Mouse (Mus musculus) brain, embryonic 14.5 days (tissue): ENCODE measurements at regions not wholly inside any gene's neighbourhood (a gene's known extent, or its start where the extent isn't known, plus 50 kb on each side); places are given as distances from the start of the nearest gene placed in this dataset.

Experiments
- DNase-seq: peaks from one replicate; pipeline ENCODE4 v3.0.0-alpha.2; 2011; ENCODE audit warnings: low read depth
- CTCF ChIP-seq: fragments of 200-500 bp; IDR thresholded peaks from 2 replicates; pipeline ENCODE4 v1.5.1; 2012; ENCODE audit warnings: inconsistent platforms, mild to moderate bottlenecking, moderate library complexity, borderline replicate concordance; ENCODE audit not compliant: insufficient read depth, insufficient read length; ENCODE audit errors: extremely low read depth
- POLR2A ChIP-seq: fragments of 200-500 bp; IDR thresholded peaks from 2 replicates; pipeline ENCODE4 v1.6.1; 2012; ENCODE audit warnings: mild to moderate bottlenecking, inconsistent platforms, borderline replicate concordance; ENCODE audit not compliant: poor library complexity, insufficient read depth, insufficient read length, severe bottlenecking; ENCODE audit errors: extremely low read depth

DNA sequence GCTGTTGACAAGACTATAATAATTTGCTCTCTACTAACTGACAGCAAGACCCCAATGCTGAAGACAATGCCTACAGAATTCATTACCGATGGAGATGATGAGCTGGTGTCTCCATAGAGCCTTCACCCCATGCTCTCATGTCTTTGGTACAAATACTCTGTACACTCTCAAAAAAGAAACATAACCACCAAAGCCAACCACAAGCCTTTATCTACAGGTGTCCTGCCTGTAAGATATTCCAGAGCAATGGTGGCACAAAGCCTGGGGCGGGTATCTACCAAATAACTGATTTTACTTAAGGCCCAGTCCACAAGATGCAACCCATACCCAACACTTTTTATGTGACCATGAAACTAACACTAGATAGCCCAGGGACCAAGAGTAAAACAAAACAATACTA lies 273.1 kb downstream of the Rpl36a-ps1 start:
- DNase-seq, result no peak
- no peak for TF ChIP-seq POLR2A
- no peak for TF ChIP-seq CTCF

DNA sequence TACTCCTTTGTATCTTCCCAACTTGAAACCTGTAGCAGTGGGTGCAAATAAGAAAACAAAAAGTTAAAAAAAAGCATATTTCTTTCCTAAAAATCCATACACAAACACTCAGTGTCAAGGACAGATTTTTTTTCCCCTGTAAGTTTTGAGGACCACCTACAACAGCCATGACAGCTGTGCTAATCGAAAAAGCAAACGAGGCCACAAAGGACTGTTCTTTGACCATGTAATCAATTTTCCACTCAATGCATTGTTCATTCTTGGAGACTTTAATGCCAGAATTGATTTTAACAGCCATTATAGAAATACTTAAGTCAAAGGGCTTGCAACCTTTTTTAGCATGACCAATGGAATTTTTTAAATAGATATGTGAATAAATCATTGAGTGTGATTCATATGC lies 286.1 kb downstream of the Rpl36a-ps1 start:
- DNase-seq, result peak; percentile 27

DNA sequence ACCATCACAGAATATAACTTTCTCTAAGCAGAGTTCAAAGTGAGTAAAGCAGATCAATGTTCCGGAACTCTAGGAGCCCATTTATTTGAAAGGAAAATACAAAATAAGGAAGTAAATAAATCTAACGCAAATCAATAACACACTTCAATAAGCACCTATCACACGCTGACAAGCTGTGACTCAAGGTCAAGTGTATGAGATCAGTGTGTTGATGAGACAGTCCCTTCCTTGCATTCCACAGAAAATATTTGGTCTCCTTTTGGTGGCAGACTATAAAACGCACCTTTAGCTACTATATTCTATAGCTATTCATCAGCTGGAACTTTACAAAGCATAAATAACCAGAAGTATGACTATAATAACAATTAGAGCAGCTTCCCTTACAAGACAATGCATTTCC lies 286.5 kb downstream of the Rpl36a-ps1 start:
- TF ChIP-seq POLR2A (no peak), CTCF (no peak)
- no peak for DNase-seq

More for the DNA sequence above, 286.1 kb downstream of the Rpl36a-ps1 start:
- TF ChIP-seq POLR2A (no peak), CTCF (no peak)

DNA sequence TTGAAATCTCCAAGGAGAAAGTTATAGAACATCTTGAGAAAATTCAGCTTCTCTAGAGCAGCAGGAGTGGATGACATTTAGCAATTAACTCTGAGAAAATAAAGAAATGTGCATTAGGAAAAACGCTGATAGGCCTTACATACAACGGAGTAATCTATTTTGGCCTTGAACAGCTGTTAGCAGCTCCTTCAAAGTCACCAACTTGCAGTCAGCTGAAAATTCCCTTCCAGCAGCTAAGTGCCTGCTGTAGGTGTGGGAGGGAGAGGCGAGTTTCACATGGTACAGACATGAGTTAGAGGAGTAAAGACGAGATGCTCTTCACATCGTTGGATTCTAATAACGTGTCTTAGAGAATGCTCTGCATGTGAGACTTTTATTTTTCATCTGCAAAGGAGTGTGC lies 290.8 kb downstream of the Rpl36a-ps1 start:
- DNase-seq, result no peak
- TF ChIP-seq POLR2A, result no peak
- TF ChIP-seq CTCF, result no peak

DNA sequence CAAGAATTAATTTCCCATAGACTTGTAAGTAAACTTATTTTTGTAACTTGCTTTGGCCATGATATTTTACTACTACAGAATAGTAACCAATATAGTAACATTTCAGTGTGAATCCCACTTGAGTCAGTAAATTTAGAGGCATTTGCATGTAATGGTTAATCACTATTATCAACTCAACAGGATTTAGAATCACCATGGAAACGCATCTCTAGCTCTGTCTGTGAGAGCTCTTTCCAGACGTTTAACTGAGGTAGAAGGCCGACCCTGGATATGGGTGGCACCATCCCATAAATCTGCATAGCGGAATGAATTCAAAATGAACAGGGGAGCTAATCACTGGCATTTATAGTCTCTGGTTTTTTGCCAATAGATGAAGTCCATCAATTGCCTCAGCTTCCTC lies 337.6 kb downstream of the Rpl36a-ps1 start:
- DNase-seq, result peak; percentile 40
- TF ChIP-seq POLR2A, result no peak
- no peak for TF ChIP-seq CTCF

DNA sequence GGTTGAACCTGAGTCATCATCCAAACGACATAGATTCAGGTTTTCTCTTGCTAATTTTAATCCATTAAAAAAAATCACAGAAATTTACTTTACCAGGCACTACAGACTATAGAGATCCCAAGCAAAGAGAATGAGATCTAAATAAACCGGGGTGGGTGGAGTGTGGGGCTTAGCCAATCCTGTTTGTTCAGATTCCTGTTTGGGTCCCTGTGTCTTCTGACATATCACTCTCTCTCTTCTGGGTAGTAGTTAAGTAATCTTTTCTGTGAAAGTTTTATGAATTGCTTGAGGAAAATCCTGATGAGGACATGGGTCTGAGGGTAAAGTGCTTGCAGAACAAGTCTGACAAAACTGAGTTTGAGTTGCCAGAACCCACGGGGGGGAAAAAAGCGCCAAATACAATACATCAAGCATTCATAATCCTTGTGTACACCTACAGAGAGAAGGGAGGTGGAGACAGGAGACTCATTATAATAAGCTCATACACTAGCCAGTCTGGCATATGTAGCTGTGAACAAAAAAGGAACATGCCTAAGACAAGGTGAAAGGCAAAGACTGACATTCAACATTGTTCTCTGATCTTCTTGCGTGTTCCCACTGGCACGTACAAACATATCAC lies 339.8 kb downstream of the Rpl36a-ps1 start:
- DNase-seq, result no peak
- no peak for TF ChIP-seq CTCF
- no peak for TF ChIP-seq POLR2A

DNA sequence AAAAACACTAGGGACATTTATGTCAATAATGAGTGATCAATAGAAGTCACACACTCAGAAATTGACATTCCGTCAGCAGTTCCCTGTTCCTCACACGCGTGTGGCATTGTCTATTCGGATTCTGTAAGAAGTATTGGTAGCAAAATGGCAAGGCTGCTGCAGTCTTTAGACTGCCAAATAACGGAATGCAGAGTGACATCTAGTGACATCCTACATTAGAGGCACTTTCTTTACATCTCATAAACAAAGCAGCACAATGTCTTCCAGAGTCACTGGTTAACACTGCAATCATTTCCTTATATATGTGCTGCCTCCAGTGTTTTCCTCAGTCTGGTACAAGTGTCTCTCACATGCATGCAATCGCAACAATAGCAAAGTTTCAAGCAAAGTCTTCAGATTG lies 342.9 kb downstream of the Rpl36a-ps1 start:
- peak; percentile 62 for DNase-seq
- TF ChIP-seq POLR2A (no peak), CTCF (no peak)

DNA sequence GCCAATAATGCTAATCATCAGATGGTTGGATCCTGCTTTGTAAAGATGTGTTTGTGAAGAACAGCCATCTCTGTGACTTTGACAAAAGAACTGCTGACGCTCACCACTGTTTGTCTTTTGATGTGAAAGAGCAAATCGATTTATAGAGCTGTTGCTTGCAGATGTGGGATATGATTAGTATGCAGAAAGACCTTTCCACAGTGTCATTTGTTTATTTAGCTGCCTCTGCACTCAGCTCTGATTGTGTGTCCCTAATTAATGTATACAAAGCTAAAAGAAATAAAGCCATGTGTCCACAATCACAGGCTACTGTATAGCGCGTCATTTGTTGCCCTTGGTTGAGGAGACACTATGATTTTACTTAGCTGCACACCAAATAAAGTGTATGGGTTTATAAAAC lies 343.6 kb downstream of the Rpl36a-ps1 start:
- DNase-seq, result peak; percentile 57
- TF ChIP-seq CTCF (no peak), POLR2A (no peak)

DNA sequence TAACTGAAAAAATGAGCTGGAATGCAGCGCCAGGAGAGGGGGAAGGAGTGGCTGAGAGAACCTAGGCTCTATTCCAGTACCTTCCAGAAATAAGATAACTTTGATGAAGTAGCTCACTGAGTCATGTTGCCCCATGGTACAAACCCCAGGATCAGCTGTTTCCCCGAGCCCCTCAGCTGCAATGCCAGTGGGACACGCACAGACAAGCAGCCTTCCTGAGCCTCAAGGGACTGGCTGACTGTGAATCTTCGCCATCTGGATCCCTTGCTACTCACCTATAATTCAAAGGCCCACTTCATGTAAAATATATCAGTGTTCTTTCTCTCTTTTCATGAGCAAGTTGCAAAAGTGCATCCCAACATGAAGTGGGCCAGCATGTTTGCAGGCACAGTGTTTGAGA lies 346.5 kb downstream of the Rpl36a-ps1 start:
- no peak for DNase-seq
- TF ChIP-seq POLR2A (no peak), CTCF (no peak)

DNA sequence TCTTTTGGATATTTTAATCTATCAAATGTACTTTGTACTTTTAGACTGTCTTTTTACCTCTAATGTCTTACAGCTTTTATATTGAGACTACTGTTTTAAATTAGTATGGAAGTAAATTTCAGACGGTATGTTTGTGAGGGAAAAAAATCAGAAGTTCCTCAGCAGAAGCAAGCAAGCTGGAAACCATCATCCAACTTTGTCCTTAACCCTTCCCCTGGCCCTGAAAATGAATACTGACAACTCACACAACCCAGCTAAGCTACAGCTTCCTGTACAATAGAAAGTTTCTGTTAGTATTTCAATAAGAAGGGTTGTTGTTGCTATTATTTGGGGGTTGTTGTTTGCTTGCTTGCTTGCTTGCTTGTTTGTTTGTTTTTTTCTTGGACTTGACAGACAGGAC lies 350.4 kb downstream of the Rpl36a-ps1 start:
- no peak for DNase-seq
- TF ChIP-seq CTCF (no peak), POLR2A (no peak)

DNA sequence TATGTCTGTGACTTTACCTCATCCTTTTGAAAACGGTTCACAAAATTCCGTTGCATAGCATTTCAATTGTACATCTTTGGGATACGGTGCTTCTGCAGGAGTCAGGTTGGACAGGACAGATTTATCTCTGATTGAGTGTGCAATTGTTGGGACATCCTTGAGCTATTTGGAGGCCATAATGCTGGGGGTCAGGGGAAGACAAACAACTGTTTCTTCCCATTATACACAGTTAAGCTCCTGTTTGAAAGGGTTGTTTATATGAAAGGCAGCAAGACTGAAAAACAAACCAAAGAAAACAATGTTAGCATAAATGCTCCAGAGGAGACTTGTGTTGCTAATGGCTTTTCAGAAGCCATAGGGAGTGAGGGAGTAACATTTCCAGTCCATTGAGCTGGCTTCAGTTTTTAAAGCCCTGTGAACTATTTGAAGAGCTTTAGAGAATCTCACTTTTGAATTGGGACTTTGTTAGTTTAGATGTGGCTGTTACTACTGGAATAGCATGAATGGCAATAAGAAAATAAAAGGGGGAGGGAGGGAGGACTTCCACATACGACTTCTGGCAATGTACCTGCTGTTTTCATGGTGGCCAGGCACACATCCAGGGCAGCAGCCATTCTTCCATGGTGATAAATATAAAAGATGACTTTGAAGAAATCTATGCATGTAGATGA lies 351.3 kb downstream of the Rpl36a-ps1 start:
- peak; percentile 51 for DNase-seq
- TF ChIP-seq CTCF (no peak), POLR2A (no peak)

DNA sequence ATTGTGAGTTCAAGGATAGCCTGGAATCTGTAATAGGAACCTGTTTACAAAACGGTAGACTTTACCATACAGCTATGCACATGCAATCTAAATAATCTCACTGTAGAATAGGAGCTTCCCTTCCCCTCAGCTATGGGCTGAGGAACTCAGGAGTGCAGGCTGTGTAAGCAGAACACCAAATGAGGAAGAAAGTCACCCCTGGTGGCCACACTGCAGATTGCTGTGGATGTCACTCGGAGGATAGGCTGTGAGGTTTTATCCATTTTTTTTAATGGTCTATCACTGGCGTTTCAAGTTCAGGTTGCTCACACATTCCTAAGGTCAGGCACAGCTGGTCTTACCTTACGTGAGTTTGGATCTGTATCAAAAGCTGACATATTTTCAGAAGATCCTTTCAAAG lies 365.1 kb downstream of the Rpl36a-ps1 start:
- DNase-seq, result no peak
- TF ChIP-seq CTCF (peak; percentile 34; the same call in 1 of the 2 replicates), POLR2A (no peak)

DNA sequence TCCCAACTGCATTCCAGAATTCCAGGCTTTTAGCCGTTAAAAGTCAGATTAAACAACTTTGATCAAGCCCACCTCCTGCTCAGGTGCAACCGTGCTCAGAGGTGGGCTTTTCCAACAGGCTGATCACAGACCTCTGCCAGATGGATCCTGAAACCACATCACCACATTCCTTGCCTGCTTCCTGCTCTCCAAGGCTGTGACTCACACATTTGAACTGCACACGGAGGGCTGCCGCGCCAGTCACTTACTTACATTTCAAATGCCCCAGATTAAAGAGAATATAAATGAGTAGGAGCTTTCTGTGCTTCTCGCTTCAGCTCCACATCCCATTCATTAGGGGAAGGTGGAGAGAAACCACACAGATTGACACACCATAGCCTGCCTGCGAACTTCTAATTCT lies 367.6 kb downstream of the Rpl36a-ps1 start:
- TF ChIP-seq CTCF, result no peak
- no peak for TF ChIP-seq POLR2A
- DNase-seq, result peak; percentile 47
